Mouse (Mus musculus) adrenal gland, postnatal 36 days (tissue): ENCODE data around the gene Axdnd1. TPM values are rescaled to one million over a fixed set of nuclear protein-coding genes. Genes with fewer than 3 reads are reported as not detected.
"Not testable (repeated sequence)": the region's sequence is repeated elsewhere in the genome, so short reads cannot be mapped to it uniquely, and the experiment has no call there.

Experiments used
- DNase-seq, 2 experiments: peaks; one replicate each; pipeline ENCODE4 v3.0.0; 2021; ENCODE audit warnings: mixed read lengths in 1 of 2
- total RNA-seq, 2 experiments: library from RNA; stranded (reverse); gene quantifications; 2 replicates each; pipeline ENCODE4 v1.2.3; 2021

The Axdnd1 gene
- total RNA-seq, 2 experiments from 2014 or later, result 1.1 to 3.9 TPM

- peak; percentile 13 to 21 for DNase-seq
Measured at GRCm38 (mm10) chr1:156340847-156341246, 80.1 kb downstream of the Axdnd1 start.

DNA sequence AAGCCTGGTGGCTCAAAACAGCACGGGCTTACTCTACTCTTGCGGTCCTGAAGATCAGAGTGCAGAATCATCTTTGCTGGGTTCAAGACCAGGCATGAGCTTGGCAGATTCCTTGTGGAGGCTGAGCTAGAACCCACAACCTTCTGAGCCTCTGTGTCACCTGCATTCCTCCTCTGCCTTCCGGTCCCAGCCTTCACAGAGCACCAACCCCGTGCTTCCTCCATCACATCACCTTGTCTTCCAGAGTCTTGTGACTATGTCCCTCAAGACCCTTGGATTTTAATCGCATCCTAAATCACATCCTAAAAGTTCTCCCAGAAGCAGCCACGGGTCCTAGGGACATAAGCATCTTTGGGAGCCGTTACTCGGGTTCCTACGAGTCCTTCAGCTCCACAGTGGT lies 97.8 kb downstream of the Axdnd1 start:
- DNase-seq, result no peak

GRCm38 (mm10) chr1:156310630-156311029 lies 110.3 kb downstream of the Axdnd1 start, which contains the start of gene Nphs2:
Gene Nphs2, plus strand, starts transcription at chr1:156310727.
- DNase-seq, result peak; percentile 1 to 23

GRCm38 (mm10) chr1:156308595-156308994 lies 112.4 kb downstream of the Axdnd1 start:
- no peak for DNase-seq

GRCm38 (mm10) chr1:156302911-156303749 lies 117.8 kb downstream of the Axdnd1 start, which contains the start of gene Tdrd5:
Gene Tdrd5, minus strand, starts transcription at chr1:156303664.
- peak; percentile 16 to 29 for DNase-seq

DNA sequence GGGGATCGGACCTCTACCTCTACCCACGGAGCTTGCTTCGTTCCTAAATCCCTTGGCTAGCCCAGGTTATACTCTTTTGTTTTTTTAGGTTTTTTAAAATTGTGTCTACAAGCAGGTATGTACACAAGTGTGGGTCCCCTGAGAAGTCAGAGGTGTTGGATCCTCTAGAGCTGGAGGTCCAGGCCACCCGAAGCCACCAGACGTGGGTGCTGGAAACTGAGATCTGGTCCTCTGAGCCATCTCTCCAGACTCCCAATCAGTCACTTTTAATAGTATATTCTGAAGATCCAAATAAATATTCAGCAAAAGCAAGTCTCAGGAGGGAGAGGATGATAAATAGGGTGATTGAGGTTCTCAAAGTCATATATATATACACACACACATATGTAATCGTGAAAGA lies 130.9 kb downstream of the Axdnd1 start:
- DNase-seq, result no peak

- not testable (repeated sequence) for DNase-seq
Measured at GRCm38 (mm10) chr1:156289222-156289587, 131.8 kb downstream of the Axdnd1 start.

DNA sequence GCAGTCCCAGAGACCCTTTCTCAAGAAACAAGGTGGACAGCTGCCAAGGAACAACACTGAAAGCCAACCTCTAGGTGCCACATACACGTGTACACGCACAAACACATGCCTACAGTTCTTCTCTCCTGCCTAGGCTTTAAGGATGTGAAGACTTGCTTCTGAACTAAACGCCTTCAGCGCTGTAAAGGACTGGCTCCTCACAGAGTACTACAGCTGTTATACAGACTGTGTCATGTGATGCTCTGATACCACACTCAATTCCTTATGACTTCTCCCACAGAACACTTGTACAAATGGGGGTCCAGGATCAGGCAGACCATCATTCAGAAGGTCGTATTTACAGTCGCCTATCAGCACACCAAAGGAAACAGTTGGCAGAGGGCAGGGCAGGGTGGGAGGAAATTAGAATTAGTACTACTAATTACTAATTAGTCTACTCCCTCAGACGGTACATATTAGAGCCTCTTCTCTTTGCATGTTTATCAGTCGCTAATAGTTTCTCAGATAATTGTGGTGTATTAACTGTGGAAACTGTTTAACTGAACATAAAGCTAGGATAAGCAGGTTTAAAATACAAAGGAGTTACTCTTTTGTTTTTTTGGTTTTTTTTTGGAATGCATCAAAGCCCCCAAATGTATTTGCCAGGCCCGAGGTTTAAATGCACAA lies 132.3 kb downstream of the Axdnd1 start:
- no peak for DNase-seq

DNA sequence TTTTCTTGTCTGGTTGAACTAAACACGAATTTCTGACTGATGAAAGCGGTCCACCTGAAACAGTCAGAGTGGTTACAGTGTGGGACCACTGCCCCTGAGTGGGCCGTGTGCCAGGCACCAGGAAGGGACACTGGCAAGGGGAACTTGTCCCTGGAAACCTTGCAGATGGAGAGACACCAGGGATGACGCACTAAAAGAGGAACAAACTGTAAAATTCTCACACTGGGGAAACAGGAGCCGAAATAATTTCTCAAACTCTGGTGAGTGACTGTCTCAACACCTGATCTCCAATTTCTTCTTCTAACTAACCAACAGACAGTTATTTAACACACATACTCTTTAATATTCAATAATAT lies 135.4 kb downstream of the Axdnd1 start:
- DNase-seq, result no peak

GRCm38 (mm10) chr1:156284851-156285540 lies 136.0 kb downstream of the Axdnd1 start:
- no peak for DNase-seq

- DNase-seq, result no peak
Measured at GRCm38 (mm10) chr1:156284207-156284606, 136.8 kb downstream of the Axdnd1 start.

DNA sequence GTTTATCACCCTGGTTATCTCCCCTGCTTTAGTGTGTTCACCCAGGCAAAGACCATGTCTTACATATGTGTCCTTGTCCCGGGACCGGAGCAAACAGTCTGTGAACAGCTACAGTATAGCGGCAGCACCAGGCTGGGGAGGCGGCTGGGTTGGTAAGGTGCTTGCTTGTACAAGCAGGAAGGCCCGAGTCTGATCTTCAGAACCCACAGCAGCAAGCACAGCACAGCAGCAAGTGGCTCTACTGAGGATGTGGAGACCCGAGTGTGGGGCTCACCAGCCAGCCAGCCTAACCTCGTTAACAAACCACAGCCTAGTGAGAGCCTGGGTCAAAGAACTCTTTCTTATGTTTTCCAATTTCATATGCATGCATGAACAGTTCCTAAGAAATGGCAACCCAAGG lies 140.8 kb downstream of the Axdnd1 start:
- no peak for DNase-seq

DNA sequence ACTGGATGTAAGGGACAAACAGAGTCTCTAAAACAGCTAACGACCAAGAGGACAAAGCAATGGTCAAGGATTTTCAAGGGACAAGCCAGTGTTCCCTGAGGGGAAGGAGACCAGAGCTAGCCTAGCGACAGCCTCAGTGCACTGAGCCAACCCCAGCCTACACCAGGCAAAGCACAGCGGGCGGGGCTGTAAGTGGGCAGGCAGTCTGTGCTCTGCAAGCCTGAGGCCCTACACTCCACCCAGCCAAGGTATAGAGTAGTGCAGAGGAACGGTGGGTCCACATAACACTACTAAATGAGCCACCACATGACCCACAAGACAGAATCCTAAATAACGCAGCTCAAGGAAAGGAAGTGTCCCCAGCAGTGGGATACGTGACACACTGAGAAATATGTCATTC lies 147.3 kb downstream of the Axdnd1 start:
- no peak for DNase-seq

Other genes starting within 250 kb of the Axdnd1 start
- 1 to 10 TPM; 9.3 to 9.6 TPM for gene Fam163a, start 216.1 kb downstream of the Axdnd1 start, total RNA-seq
- under 1 TPM in 1 of 2 experiments, not detected in 1; 0.20 TPM for gene Tdrd5, start 117.5 kb downstream of the Axdnd1 start, total RNA-seq
- gene Nphs2, start 110.4 kb downstream of the Axdnd1 start, total RNA-seq, result not detected
- gene Gm2000, start 55.1 kb downstream of the Axdnd1 start, total RNA-seq, result 100 to 1,000 TPM; 616 to 634 TPM
- 1,000 to 10,000 TPM; 1,034 to 1,489 TPM for gene Soat1, start 53.2 kb upstream of the Axdnd1 start, total RNA-seq
- 10 to 100 TPM; 39.7 to 40.3 TPM for gene Gm10031, start 102.9 kb upstream of the Axdnd1 start, total RNA-seq
- gene Abl2, start 137.6 kb upstream of the Axdnd1 start, total RNA-seq, result 10 to 100 TPM; 21.5 to 27.2 TPM